Mouse (Mus musculus): ENCODE data around the gene Eng. TPM values are rescaled to one million over a fixed set of nuclear protein-coding genes. Genes with fewer than 3 reads are reported as not detected.

Eng gene
- total and polyA plus RNA-seq, 3 experiments: 0.08 to 0.47 (median 0.13) TPM

- Histone ChIP-seq H3K36me3 (replicated peaks in 1 of 2; ENCODE audit: control insufficient read depth in 1 of 2, insufficient read depth in 1 of 2, low read length in 1 of 2) (peaks cover 19 to 44% of the 10 kb centered on the region in 2 experiments), H3K79me2 (replicated peaks; ENCODE audit: control insufficient read depth, extremely low read depth, insufficient read depth, poor library complexity, severe bottlenecking) (no peaks in the 10 kb centered on the region), H3K4me3 (replicated peaks in 1 of 3; ENCODE audit: low read depth in 2 of 3, low read length in 2 of 3, poor library complexity in 1 of 3) (no peak overlapping the region), H3K4me2 (ENCODE audit: insufficient read depth, low read depth, poor library complexity, severe bottlenecking) (no peak overlapping the region), H3K9ac (ENCODE audit: insufficient read depth, low read depth) (no peak overlapping the region), H3K27ac (ENCODE audit: insufficient read depth, low read depth) (no peak overlapping the region), H3K27me3 (replicated peaks) (no peaks in the 10 kb centered on the region), H3K9me3 (replicated peaks; ENCODE audit: low read length) (no peaks in the 10 kb centered on the region), H3K4me1 (ENCODE audit: control insufficient read depth in 1 of 2, insufficient read depth in 2 of 2) (peaks cover 0 to 15% of the 10 kb centered on the region in 2 experiments; a peak in 2 of 4 replicates)
- dilution Hi-C loops (cut with MboI; ENCODE audit: extremely low pct_ligation_motif_present, extremely low pct_unique_long_range_greater_than_20kb, low sequenced_read_pairs): no loop called here
- in situ Hi-C loops (cut with MboI; ENCODE audit: low pct_ligation_motif_present, low pct_unique_long_range_greater_than_20kb, low sequenced_read_pairs): no loop called here
- TF ChIP-seq PAX5 (IDR thresholded peaks at IDR 0.05; ENCODE audit: low read length) (no peak), ZNF384 (IDR thresholded peaks at IDR 0.05; ENCODE audit: low read depth, low read length) (no peak), SMC3 (IDR thresholded peaks at IDR 0.05; ENCODE audit: low read depth, low read length) (no peak), RCOR1 (conservative IDR thresholded peaks at IDR 0.05; ENCODE audit: low read depth, low read length) (no peak), EP300 (IDR thresholded peaks at IDR 0.05; ENCODE audit: low read length) (no peak), IRF4 (IDR thresholded peaks at IDR 0.05; ENCODE audit: low read depth, low read length) (no peak), JUN (IDR thresholded peaks at IDR 0.05; ENCODE audit: insufficient read depth, low read depth, low read length) (no peak), JUND (conservative IDR thresholded peaks at IDR 0.05; ENCODE audit: low read depth, low read length) (no peak), E2F4 (IDR thresholded peaks at IDR 0.05; ENCODE audit: insufficient replicate concordance, low read depth, low read length) (no peak), NELFE (IDR thresholded peaks at IDR 0.05; ENCODE audit: low read depth, low read length) (no peak), UBTF (IDR thresholded peaks at IDR 0.05; ENCODE audit: low read depth, low read length) (no peak), MAZ (IDR thresholded peaks at IDR 0.05; ENCODE audit: low read depth, low read length) (no peak), ZMIZ1 (IDR thresholded peaks at IDR 0.05; ENCODE audit: low read depth, low read length) (no peak), CHD2 (IDR thresholded peaks at IDR 0.05; ENCODE audit: low read length) (no peak)
- no peak for DNase-seq (ENCODE audit: extremely low read depth)
These were observed 53.3 kb downstream of the Eng start for GRCm38 (mm10) chr2:32699680-32700079.

DNA sequence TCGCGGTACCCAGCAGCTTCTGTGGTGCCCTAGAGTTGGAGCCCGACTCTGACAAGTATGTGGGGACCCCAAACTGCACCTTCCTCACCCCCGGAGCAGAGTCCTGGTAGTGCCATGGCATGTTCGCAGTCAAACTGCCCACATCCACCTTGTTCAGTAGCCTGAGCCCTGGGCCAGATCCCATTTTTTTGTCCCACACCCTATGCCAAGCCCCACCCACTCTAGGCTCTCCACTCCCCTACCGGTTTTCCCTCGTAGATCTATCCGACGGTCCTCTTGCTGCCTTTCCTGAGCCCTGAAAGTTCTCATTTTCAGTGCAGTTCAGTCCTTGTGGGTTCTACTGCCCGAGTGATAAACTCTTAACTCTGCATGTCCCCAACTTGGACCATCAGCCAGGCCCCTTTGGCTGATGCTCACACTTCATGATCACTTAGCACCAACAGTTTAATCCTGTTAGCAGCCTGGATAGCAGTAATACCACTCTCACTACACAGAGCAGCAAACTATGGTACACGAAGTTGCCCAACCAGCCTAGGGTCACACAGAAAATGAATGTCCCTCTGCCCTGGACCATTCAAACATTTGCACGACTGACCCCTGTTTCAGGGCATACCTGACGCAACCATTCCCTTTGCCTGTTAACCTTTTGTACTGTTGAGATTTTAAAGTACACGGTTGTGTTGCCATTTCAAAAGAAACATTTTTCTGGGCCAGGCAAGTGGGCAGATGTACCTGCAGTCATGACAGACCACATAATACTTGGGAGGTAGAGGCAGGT, 54.8 kb downstream of the Eng start:
- TF ChIP-seq MAZ (IDR thresholded peaks at IDR 0.05; ENCODE audit: low read depth, low read length) (no peak), USF1 (IDR thresholded peaks at IDR 0.05; ENCODE audit: low read depth, low read length) (no peak), CHD2 (IDR thresholded peaks at IDR 0.05; ENCODE audit: low read length) (no peak), KAT2A (IDR thresholded peaks at IDR 0.05; ENCODE audit: insufficient replicate concordance, low read length) (no peak), MXI1 (IDR thresholded peaks at IDR 0.05; ENCODE audit: low read depth, low read length) (no peak), SIN3A (IDR thresholded peaks at IDR 0.05; ENCODE audit: low read length) (no peak), TBP (conservative IDR thresholded peaks at IDR 0.05; ENCODE audit: low read depth, low read length) (no peak), RCOR1 (conservative IDR thresholded peaks at IDR 0.05; ENCODE audit: low read depth, low read length) (no peak), HCFC1 (IDR thresholded peaks at IDR 0.05; ENCODE audit: low read depth, low read length) (no peak), E2F4 (IDR thresholded peaks at IDR 0.05; ENCODE audit: insufficient replicate concordance, low read depth, low read length) (no peak), MEF2A (IDR thresholded peaks at IDR 0.05; ENCODE audit: borderline replicate concordance, low read depth, low read length) (no peak), ETS1 (conservative IDR thresholded peaks at IDR 0.05; ENCODE audit: low read depth, low read length) (no peak), TCF12 (IDR thresholded peaks at IDR 0.05; ENCODE audit: low read depth, low read length) (no peak), ZMIZ1 (IDR thresholded peaks at IDR 0.05; ENCODE audit: low read depth, low read length) (no peak), POLR2AphosphoS2 (IDR thresholded peaks at IDR 0.05; ENCODE audit: low read depth, low read length) (no peak), UBTF (IDR thresholded peaks at IDR 0.05; ENCODE audit: low read depth, low read length) (no peak), USF2 (conservative IDR thresholded peaks at IDR 0.05; ENCODE audit: low read depth, low read length) (no peak), EP300 (IDR thresholded peaks at IDR 0.05; ENCODE audit: low read length) (no peak), IRF4 (IDR thresholded peaks at IDR 0.05; ENCODE audit: low read depth, low read length) (no peak)
- Histone ChIP-seq H3K4me3 (replicated peaks in 1 of 3; ENCODE audit: low read depth in 2 of 3, low read length in 2 of 3, poor library complexity in 1 of 3) (no peak overlapping the region), H3K36me3 (replicated peaks in 1 of 2; ENCODE audit: control insufficient read depth in 1 of 2, insufficient read depth in 1 of 2, low read length in 1 of 2) (peaks cover 33 to 58% of the 10 kb centered on the region in 2 experiments), H3K9me3 (replicated peaks; ENCODE audit: low read length) (no peaks in the 10 kb centered on the region), H3K27me3 (replicated peaks) (no peaks in the 10 kb centered on the region), H3K79me2 (replicated peaks; ENCODE audit: control insufficient read depth, extremely low read depth, insufficient read depth, poor library complexity, severe bottlenecking) (no peaks in the 10 kb centered on the region), H3K4me1 (ENCODE audit: control insufficient read depth in 1 of 2, insufficient read depth in 2 of 2) (peaks cover 0 to 5% of the 10 kb centered on the region in 2 experiments; a peak in 1 of 4 replicates), H3K9ac (ENCODE audit: insufficient read depth, low read depth) (no peak overlapping the region), H3K4me2 (ENCODE audit: insufficient read depth, low read depth, poor library complexity, severe bottlenecking) (no peak overlapping the region), H3K27ac (ENCODE audit: insufficient read depth, low read depth) (no peak overlapping the region)
- in situ Hi-C loops (cut with MboI; ENCODE audit: low pct_ligation_motif_present, low pct_unique_long_range_greater_than_20kb, low sequenced_read_pairs): no loop called here
- no peak for DNase-seq (ENCODE audit: extremely low read depth)
- dilution Hi-C loops (cut with MboI; ENCODE audit: extremely low pct_ligation_motif_present, extremely low pct_unique_long_range_greater_than_20kb, low sequenced_read_pairs): no loop called here
